Mouse (Mus musculus): Measurements from ENCODE around the gene Sptbn4. TPM values are rescaled to one million over a fixed set of nuclear protein-coding genes. Genes with fewer than 3 reads are reported as not detected.

The Sptbn4 gene
- total RNA-seq, 2 experiments from 2014 or later = 0.07 to 0.13 TPM

- peak; percentile 75 for ATAC-seq (ENCODE audit: poor library complexity, severe bottlenecking)
These were observed 118.0 kb downstream of the Sptbn4 start for GRCm38 (mm10) chr7:27329326-27329947.

- no peak for ATAC-seq (ENCODE audit: poor library complexity, severe bottlenecking)
These were observed 118.8 kb downstream of the Sptbn4 start for GRCm38 (mm10) chr7:27328648-27329047.

GRCm38 (mm10) chr7:27328161-27328560, 119.3 kb downstream of the Sptbn4 start:
- ATAC-seq (ENCODE audit: poor library complexity, severe bottlenecking) = no peak

- no peak for ATAC-seq (ENCODE audit: poor library complexity, severe bottlenecking)
These were observed 120.0 kb downstream of the Sptbn4 start for GRCm38 (mm10) chr7:27327500-27327899.

DNA sequence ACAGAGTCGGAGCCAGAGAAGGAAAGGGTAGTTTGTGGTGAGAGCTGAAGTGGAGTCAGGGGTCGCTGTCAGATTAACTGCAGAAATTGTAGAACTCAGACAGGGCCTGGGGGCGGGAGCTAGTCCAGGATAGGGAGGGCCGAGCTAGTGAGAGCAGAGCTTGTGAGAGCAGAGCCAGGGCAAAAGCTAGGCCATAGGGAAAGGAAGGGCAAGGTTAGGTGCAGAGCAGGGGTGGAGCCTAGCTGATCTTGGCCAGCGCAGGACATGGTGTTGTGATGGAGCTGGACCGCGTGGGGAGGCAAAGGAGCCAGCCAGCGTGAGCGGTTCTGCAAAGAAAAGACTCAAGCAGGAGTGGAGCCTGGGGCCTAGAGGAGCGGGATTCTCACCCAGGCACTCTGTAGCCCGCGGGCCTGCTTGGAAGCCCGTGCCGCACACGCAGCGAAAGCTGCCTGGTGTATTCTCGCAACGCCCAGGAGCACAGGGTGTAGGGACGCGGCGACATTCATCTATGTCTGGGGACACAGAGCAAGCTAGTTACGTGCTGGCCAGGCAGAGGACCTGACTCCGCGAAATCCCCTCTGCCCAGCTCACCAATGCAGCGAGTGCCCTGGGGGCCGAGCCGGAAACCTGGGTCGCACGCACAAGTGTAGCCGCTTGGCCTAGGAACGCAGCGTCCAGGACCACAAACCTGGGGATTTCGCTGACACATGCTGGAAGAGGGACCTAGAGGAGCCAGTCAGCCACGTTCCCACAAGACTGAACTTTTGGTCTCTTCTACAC, 121.2 kb downstream of the Sptbn4 start:
- ATAC-seq (ENCODE audit: poor library complexity, severe bottlenecking) = no peak

- ATAC-seq (ENCODE audit: poor library complexity, severe bottlenecking) = 0 out of 2 replicates have a peak, but pooled peaks have one; percentile 15
These were observed 121.8 kb downstream of the Sptbn4 start for GRCm38 (mm10) chr7:27325697-27326096.

DNA sequence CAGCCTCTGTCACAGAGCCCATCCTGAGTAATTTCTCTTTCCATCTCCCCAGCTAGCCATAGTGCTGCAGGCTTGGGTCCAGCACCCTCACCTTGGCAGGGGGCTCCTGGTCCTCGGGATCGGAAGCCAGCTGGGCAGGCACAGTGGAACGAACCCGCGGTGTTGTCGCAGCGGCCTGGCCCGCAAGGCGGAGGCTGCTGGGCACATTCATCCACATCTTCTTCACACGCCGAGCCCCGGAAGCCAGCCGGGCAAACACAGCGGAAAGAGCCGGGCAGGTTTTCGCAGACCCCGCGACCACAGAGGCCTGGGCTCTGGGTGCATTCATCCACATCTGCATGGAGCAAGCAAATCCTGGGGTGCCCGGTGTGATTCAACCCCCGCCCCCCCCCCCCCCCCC, 122.6 kb downstream of the Sptbn4 start:
- ATAC-seq (ENCODE audit: poor library complexity, severe bottlenecking) = no peak

GRCm38 (mm10) chr7:27324161-27324560, 123.3 kb downstream of the Sptbn4 start:
- ATAC-seq (ENCODE audit: poor library complexity, severe bottlenecking) = no peak

- no peak for ATAC-seq (ENCODE audit: poor library complexity, severe bottlenecking)
These were observed 124.5 kb downstream of the Sptbn4 start for GRCm38 (mm10) chr7:27323001-27323400.

DNA sequence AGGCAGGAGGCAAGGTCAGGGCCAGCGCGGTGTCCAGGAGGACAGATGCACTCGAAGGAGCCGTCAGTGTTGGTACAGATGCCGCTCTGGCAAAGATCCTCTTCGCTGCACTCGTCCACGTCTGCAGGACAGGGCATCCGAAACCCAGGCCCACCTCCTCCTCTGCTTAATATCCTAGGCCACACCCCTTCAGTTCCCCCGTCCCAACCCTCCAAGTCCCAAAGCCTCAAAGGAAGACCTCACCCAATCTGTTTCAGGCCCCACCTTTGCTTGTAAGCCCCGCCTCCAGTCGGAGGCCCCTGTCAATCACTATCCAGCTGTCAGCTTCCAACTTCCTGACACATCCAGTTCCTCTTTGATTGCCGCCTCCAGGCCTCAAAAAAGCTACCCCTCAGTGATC, 125.2 kb downstream of the Sptbn4 start:
- ATAC-seq (ENCODE audit: poor library complexity, severe bottlenecking) = no peak

DNA sequence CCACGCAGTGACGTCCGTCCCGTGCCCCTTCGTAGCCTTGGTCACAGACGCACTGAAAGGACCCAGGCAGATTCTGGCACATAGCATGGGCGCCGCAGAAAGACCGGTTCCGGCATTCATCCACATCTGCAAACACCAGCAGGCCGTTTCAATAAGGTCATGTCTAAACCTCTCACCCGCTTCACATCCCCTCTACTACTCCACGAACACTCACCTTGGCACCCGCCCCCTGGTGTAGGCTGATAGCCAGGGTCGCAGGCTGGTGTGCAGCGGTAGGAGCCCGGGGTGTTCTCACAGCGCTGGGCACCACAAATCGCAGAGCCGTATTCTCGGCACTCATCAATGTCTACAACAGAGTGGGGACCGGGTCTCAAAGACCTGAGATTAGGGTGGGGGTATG, 128.1 kb downstream of the Sptbn4 start:
- no peak for ATAC-seq (ENCODE audit: poor library complexity, severe bottlenecking)

DNA sequence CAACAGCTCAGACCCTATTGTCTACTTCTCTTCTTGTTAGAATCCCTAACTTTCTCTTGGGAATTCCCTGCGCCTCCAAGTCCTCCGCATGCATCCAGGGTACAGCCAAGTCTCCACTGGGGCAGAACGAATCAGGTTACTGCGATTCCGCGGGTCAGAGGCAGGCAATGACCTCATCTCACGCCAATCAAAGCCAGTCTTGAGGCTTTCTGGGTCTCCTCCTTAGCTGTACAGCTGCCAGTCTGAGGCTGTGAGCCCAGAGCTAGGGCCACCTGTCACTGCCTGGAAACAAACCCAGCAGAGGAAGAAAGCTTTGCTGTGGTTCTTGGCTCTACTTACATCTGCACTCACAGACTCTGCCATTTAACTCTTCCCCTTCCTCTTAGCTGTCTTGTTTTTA, 131.5 kb downstream of the Sptbn4 start:
- no peak for ATAC-seq (ENCODE audit: poor library complexity, severe bottlenecking)

GRCm38 (mm10) chr7:27314393-27314792, 133.1 kb downstream of the Sptbn4 start:
- ATAC-seq (ENCODE audit: poor library complexity, severe bottlenecking) = no peak

GRCm38 (mm10) chr7:27311651-27312284, 135.7 kb downstream of the Sptbn4 start:
- ATAC-seq (ENCODE audit: poor library complexity, severe bottlenecking) = no peak

DNA sequence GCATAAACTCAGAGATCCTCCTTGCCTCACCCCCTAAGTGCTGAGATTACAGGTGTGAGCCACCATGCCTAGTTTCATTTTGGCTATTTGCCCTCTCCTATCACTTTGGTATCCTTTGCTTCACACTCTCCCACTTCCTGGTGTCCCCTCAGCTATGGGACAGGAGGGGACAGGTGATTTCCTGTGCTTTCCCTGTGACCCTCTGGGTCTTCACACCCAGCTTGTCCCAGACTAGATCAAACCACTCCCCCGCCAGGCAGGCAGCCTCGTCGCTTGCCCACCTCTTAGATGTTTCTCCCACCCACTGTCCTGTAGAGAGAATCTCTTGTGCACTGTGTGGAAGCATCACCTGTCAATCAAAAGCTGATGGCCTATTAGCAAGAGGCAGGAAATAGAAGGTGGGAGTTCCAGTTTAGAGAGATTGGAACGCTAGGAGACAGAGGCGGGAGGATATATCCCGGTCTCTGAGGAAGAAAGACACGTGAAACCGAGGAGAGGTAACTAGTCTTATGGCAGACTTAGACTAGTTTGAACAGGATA, 136.4 kb downstream of the Sptbn4 start:
- no peak for ATAC-seq (ENCODE audit: poor library complexity, severe bottlenecking)

DNA sequence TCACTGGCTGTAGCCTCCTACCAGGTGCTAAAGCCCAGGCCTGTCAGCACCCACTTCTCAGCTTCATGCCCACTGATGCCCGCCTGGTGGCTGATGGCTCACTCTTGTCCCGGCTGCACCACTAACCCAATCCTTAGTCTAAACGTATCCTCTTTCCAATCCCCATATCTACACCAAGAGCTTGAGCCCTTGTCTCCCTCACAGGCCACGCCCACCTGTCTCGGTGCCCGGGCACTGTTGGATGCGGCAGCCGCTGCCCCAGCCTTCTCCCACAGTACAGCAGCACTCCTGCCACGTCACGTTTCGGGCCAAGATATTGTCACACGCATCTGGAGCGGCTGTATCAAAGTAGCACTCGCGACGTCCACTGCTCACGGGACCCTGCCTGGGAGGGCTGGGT, 137.2 kb downstream of the Sptbn4 start:
- no peak for ATAC-seq (ENCODE audit: poor library complexity, severe bottlenecking)

DNA sequence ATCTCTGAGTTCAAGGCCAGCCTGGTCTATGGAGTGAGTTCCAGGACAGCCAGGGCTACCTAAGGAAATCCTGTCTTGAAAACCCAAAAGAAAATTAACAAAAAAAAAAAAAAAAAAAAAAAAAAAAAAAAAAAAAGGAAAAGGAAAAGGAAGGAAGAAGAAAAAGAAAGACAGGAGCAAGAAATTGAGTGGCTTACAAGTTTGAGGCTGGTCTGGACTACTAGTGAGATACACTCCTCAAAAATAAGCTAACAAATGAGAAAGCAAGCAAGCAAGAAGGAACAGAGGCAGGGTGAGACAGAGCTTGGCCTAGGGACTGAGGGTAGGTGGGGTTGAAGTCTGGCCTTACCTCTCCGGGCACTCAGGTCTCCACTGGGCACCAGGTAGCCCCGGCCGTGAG, 137.7 kb downstream of the Sptbn4 start:
- ATAC-seq (ENCODE audit: poor library complexity, severe bottlenecking) = no peak

GRCm38 (mm10) chr7:27308821-27309549, 138.5 kb downstream of the Sptbn4 start:
- no peak for ATAC-seq (ENCODE audit: poor library complexity, severe bottlenecking)

DNA sequence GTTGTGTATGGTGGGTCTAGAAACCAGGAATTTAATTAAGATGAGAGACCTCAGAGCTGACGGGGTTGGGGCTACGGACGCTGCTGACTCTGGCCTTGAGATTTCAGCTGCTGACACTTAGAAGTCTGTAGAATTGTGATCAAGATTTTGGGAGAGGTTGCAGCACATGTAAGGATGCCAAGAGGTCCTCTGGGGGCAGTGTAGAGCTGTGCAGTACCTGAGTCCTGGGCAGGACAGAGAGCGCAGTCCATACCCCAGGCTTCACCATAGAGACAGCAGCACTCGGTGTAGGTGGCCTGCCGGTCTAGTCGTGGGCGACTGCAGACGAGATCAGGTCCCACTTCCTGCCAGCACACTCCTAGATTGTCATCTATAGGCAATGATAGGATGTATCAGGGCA, 139.9 kb downstream of the Sptbn4 start:
- no peak for ATAC-seq (ENCODE audit: poor library complexity, severe bottlenecking)
